Mouse (Mus musculus): ENCODE measurements around the gene Lbhd1.
"Not testable (repeated sequence)": the region's sequence is repeated elsewhere in the genome, so short reads cannot be mapped to it uniquely, and the experiment has no call there.

Lbhd1 gene

GRCm38 (mm10) chr19:8871267-8872186 lies 12.0 kb upstream of the Lbhd1 start, which contains the start of gene Ubxn1:
Ubxn1 (plus strand) TSS chr19:8871496.
- DNase-seq (ENCODE audit: low spot score) = peak; percentile 98

- DNase-seq (ENCODE audit: low spot score) = no peak
Observed at GRCm38 (mm10) chr19:8872266-8872840, 11.2 kb upstream of the Lbhd1 start.

- no peak for DNase-seq (ENCODE audit: low spot score)
Observed at GRCm38 (mm10) chr19:8875031-8875430, 8.5 kb upstream of the Lbhd1 start.

GRCm38 (mm10) chr19:8880311-8881033 lies 3.1 kb upstream of the Lbhd1 start, which contains the start of gene Uqcc3:
Uqcc3 (minus strand) TSS chr19:8880923.
- peak; percentile 83 for DNase-seq (ENCODE audit: low spot score)

- DNase-seq (ENCODE audit: low spot score) = no peak
Observed at GRCm38 (mm10) chr19:8881034-8881392, 2.5 kb upstream of the Lbhd1 start.

GRCm38 (mm10) chr19:8886916-8887584 lies 3.5 kb downstream of the Lbhd1 start:
- no peak for DNase-seq (ENCODE audit: low spot score)

- DNase-seq (ENCODE audit: low spot score) = no peak
Observed at GRCm38 (mm10) chr19:8887585-8888463, 4.3 kb downstream of the Lbhd1 start.

GRCm38 (mm10) chr19:8888511-8889385 lies 5.2 kb downstream of the Lbhd1 start, which contains the start of the genes 1810009A15Rik and Gm49416:
1810009A15Rik (plus strand) TSS chr19:8888853.
Gm49416 (plus strand) TSS chr19:8888926.
- peak; percentile 87 for DNase-seq (ENCODE audit: low spot score)

- peak; percentile 55 for DNase-seq (ENCODE audit: low spot score)
Observed at GRCm38 (mm10) chr19:8892829-8893766, 9.6 kb downstream of the Lbhd1 start, which contains the start of gene Ints5. Ints5 (plus strand) TSS chr19:8893005.

GRCm38 (mm10) chr19:8895397-8895960 lies 11.9 kb downstream of the Lbhd1 start:
- DNase-seq (ENCODE audit: low spot score) = no peak

GRCm38 (mm10) chr19:8896231-8896630 lies 12.7 kb downstream of the Lbhd1 start:
- not testable (repeated sequence) for DNase-seq (ENCODE audit: low spot score)

- DNase-seq (ENCODE audit: low spot score) = not testable (repeated sequence)
Observed at GRCm38 (mm10) chr19:8897211-8897864, 13.8 kb downstream of the Lbhd1 start.

- peak; percentile 88 for DNase-seq (ENCODE audit: low spot score)
Observed at GRCm38 (mm10) chr19:8897865-8898495, 14.4 kb downstream of the Lbhd1 start, which contains the start of gene Ganab. Ganab (plus strand) TSS chr19:8898071.

- no peak for DNase-seq (ENCODE audit: low spot score)
Observed at GRCm38 (mm10) chr19:8898576-8898975, 15.0 kb downstream of the Lbhd1 start.

GRCm38 (mm10) chr19:8899079-8899478 lies 15.5 kb downstream of the Lbhd1 start:
- no peak for DNase-seq (ENCODE audit: low spot score)

GRCm38 (mm10) chr19:8903412-8903811 lies 19.9 kb downstream of the Lbhd1 start:
- no peak for DNase-seq (ENCODE audit: low spot score)

GRCm38 (mm10) chr19:8908531-8908930 lies 25.0 kb downstream of the Lbhd1 start:
- DNase-seq (ENCODE audit: low spot score) = no peak
